Mouse (Mus musculus): ENCODE data around the gene Prpf8. TPM values are rescaled to one million over a fixed set of nuclear protein-coding genes. Genes with fewer than 3 reads are reported as not detected.

Gene Prpf8
- polyA plus RNA-seq (2015; fragmentation: Nextera tagmentation; extraction: Ambion mirVana) = 43.9 and 44.3 TPM in 2 replicates

DNA sequence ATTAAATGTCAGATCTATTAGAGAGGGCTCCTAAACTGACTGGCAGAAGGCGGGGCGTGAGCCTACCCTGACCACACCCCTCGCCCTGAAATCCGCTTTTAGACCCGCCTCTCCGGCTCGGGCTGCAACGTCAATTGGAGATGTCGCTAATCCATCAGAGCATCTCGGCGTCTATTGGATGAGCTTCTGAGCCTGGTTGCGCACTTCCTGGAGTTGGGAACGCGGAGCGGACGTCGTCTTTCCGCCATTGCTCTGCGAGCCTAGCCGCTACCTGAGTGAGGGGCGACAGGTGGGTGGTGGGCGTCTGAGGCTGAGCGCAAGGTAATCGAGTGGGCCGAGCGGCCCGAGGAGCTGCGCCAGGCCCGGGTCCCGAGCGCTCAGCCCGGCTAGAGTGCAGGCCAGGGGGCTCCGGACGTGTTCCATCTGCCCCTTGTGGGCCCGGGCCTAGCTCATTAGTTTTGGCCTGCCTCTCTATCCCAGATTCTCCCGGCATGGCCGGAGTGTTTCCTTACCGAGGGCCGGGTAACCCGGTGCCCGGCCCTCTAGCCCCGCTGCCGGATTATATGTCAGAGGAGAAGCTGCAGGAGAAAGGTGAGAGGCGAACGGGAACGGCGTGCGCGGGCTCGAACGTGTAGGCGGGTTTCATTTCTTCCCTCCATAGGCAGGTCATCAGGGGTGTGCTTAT lies at the start of gene Prpf8:
TSS of gene Prpf8 (plus strand) at position 216 of the 685 bp plus-strand sequence.
- Histone ChIP-seq H3K4me1 (peaks cover 17% of the 10 kb centered on the region), H3K9ac (replicated peaks) (peak within 1 kb of the TSS; percentile 94), H3K4me2 (peak within 1 kb of the TSS; percentile 96), H3K36me3 (peaks cover 28% of the 10 kb centered on the region), H3K9me3 (replicated peaks) (no peaks in the 10 kb centered on the region), H3K27me3 (replicated peaks) (no peaks in the 10 kb centered on the region; the same call in 1 of the 2 replicates), H3K27ac (replicated peaks) (peak within 1 kb of the TSS; percentile 81), H3K4me3 (replicated peaks) (peak within 1 kb of the TSS; percentile 76)
- under 1% methylated on average over 52 of the region's 52 CpGs for WGBS
- peak; percentile 100 for ATAC-seq (ENCODE audit: low FRiP score)

DNA sequence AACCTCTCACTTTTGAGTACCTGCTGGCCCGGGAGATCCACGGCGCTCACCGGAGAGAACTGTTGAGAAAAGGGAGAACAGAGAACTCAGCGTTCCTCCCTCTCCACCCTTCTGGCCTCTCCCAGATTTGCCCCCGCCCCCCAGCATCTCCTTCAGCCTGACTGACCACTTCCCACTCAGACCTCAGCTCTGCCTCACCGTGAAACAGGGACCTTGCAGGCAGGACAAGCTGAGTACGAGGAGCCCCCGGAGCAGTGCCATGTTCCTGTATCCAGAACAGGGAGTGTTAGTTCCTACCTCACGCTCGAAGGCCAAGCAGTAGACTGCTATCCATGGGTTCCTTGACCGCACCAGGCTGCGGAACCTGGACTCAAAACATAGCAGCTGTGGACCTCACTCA lies 48.4 kb upstream of the Prpf8 start:
- no peak for ATAC-seq (ENCODE audit: low FRiP score)
- peaks cover 22% of the 10 kb centered on the region for H3K36me3 ChIP-seq
- H3K27me3 ChIP-seq (replicated peaks) = no peaks in the 10 kb centered on the region
- H3K4me2 ChIP-seq = no peak overlapping the region
- no peak overlapping the region for H3K9ac ChIP-seq (replicated peaks)
- H3K27ac ChIP-seq (replicated peaks) = no peak overlapping the region
- H3K4me3 ChIP-seq (replicated peaks) = no peak overlapping the region
- H3K9me3 ChIP-seq (replicated peaks) = no peaks in the 10 kb centered on the region
- no peaks in the 10 kb centered on the region for H3K4me1 ChIP-seq
- WGBS = 88% methylated on average over 13 of the region's 13 CpGs

DNA sequence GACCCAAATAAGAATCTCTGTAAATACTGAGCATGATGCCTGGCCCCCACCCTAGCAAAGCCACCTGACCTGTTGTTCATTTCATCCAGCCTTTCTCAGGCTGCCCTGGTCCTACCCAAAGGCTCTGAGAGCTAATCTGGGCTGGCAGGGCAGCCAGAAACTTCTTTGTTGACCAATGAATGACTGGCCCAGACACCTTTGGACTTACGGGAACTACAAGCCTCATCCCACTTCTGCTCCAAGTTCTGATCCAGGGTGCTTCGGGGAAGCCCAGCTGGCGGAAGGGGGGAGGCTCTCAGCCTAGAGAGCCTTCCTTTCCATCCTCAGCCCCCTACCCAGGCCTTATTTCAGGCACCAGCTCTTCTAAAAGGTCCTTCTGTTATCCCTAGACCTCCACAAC lies 47.8 kb upstream of the Prpf8 start:
- Histone ChIP-seq H3K27me3 (replicated peaks) (no peaks in the 10 kb centered on the region), H3K9me3 (replicated peaks) (no peaks in the 10 kb centered on the region), H3K27ac (replicated peaks) (no peak overlapping the region), H3K36me3 (peaks cover 27% of the 10 kb centered on the region), H3K9ac (replicated peaks) (no peak overlapping the region), H3K4me1 (no peaks in the 10 kb centered on the region), H3K4me2 (no peak overlapping the region), H3K4me3 (replicated peaks) (no peak overlapping the region)
- no peak for ATAC-seq (ENCODE audit: low FRiP score)
- WGBS = 88% methylated on average over 3 of the region's 3 CpGs

DNA sequence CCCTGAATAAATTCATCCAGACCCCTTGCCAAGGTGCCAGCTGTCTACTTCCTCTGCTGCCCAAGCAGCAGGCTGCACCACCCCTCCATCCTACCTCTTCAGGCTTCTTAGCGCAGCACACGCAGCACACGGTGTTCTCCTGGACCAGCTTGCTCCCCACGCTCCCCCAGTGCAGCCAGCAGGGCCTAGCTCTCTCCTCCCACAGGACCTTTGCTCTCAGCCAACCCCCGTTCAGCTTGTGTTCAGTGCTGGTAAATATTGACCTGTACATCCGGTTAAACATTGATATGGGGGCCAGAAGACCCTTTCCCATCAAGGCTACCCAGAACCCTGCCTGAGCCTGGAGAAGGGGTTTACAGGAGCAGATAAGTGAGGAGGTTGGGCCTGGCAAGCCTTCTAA lies 47.3 kb upstream of the Prpf8 start, which contains the start of gene Serpinf2:
TSS of gene Serpinf2 (minus strand) at position 229 of the 400 bp plus-strand sequence.
- ATAC-seq (ENCODE audit: low FRiP score) = no peak

DNA sequence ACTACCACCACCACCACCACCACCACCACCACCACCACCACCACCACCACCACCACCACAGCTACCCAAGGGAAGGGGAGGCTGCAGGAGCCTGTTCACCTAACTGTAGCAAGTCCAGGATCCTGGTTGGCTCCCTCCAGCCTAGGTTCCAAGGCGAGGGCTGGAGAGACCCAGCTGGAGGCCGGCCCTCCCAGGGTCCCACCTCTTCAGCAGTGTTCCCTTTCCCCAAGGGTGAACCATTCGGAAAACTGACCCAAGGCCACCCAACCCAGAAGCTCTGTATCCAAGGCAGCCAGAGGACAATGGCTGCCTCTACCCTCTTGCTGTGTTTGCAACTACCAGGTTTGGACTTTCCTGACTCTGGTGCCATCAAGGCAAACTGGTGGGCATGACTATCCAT lies 46.7 kb upstream of the Prpf8 start:
- Histone ChIP-seq H3K27ac (replicated peaks) (no peak overlapping the region), H3K36me3 (peaks cover 31% of the 10 kb centered on the region), H3K9ac (replicated peaks) (no peak overlapping the region), H3K9me3 (replicated peaks) (no peaks in the 10 kb centered on the region), H3K4me1 (no peaks in the 10 kb centered on the region), H3K27me3 (replicated peaks) (no peaks in the 10 kb centered on the region), H3K4me3 (replicated peaks) (no peak overlapping the region), H3K4me2 (no peak overlapping the region)
- no peak for ATAC-seq (ENCODE audit: low FRiP score)
- 91% methylated on average over 3 of the region's 3 CpGs for WGBS

More for the DNA sequence above, 47.3 kb upstream of the Prpf8 start, which contains the start of gene Serpinf2:
- WGBS = 92% methylated on average over 6 of the region's 6 CpGs
- no peaks in the 10 kb centered on the region for H3K4me1 ChIP-seq
- H3K27me3 ChIP-seq (replicated peaks) = no peaks in the 10 kb centered on the region
- no peak within 1 kb of the TSS for H3K4me3 ChIP-seq (replicated peaks)
- no peak within 1 kb of the TSS for H3K4me2 ChIP-seq
- no peak within 1 kb of the TSS for H3K27ac ChIP-seq (replicated peaks)
- no peaks in the 10 kb centered on the region for H3K9me3 ChIP-seq (replicated peaks)
- H3K9ac ChIP-seq (replicated peaks) = no peak within 1 kb of the TSS
- peaks cover 29% of the 10 kb centered on the region for H3K36me3 ChIP-seq

DNA sequence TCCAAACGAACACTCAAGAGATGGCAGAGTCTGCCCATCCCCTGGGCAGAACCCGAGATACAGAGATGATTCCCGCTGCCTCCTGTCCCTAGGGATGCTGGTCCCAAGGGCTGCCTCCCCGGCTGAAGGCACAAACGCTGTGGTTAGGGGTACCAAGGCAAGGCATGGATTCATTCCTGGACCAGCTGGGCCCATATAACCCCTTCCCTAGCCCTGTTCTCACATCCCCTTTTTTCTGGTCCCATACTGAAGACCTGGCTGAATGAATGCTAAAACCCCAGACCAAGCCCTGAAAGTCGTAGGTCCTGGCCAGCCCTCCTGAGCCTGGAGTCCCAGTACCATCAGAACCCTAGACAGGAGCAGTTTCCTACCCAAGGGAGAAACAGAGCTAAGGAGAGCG lies 45.6 kb upstream of the Prpf8 start:
- Histone ChIP-seq H3K9me3 (replicated peaks) (no peaks in the 10 kb centered on the region), H3K4me1 (no peaks in the 10 kb centered on the region), H3K9ac (replicated peaks) (no peak overlapping the region), H3K4me3 (replicated peaks) (no peak overlapping the region), H3K27ac (replicated peaks) (no peak overlapping the region), H3K36me3 (peaks cover 42% of the 10 kb centered on the region), H3K4me2 (no peak overlapping the region), H3K27me3 (replicated peaks) (no peaks in the 10 kb centered on the region)
- 72% methylated on average over 7 of the region's 7 CpGs for WGBS
- ATAC-seq (ENCODE audit: low FRiP score) = no peak

DNA sequence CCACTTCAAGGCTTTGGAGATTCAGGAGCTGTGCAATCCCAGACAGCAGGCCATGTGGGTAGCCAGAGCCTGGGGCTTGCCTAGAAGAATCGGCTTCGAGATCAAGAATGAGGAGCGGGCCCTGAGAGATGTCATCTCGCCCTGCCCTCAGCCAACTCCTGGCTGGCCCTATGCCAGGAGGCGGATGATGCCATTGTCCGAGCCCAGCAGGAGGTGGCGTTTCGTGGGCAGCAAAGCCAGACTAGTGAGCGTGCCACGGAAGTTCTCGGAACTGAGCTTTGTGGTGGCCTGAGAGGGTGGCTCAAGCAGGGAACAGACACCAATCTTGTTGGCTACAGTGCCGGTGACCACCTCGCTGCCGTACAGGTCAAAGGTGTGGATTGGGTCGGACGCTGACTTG lies 45.0 kb upstream of the Prpf8 start:
- Histone ChIP-seq H3K27me3 (replicated peaks) (no peaks in the 10 kb centered on the region), H3K9me3 (replicated peaks) (no peaks in the 10 kb centered on the region), H3K4me1 (no peaks in the 10 kb centered on the region), H3K4me3 (replicated peaks) (no peak overlapping the region), H3K4me2 (no peak overlapping the region), H3K27ac (replicated peaks) (no peak overlapping the region), H3K9ac (replicated peaks) (no peak overlapping the region), H3K36me3 (peaks cover 44% of the 10 kb centered on the region)
- no peak for ATAC-seq (ENCODE audit: low FRiP score)
- WGBS = 75% methylated on average over 16 of the region's 16 CpGs

DNA sequence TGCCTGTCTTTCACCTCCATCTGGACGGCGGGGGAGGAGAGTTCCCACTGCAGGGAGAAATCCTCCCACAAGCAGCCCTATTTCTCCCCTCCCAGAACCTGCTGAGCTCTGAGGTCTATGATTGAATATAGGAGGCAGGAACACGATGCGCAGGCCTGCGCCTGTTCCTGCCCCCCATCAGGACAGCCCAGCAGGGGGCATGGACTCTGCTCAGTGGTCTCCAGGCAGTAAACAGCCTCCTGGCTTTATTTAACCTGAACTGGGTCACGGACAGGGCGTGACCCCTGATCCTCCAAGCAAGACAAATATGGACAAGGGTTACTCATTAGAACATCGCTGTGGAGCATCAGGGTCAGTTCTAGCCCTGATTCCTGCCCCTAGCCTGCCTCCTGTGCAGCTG lies 42.9 kb upstream of the Prpf8 start:
- Histone ChIP-seq H3K4me2 (no peak overlapping the region), H3K9ac (replicated peaks) (no peak overlapping the region), H3K36me3 (peaks cover 65% of the 10 kb centered on the region), H3K4me3 (replicated peaks) (no peak overlapping the region), H3K4me1 (no peaks in the 10 kb centered on the region), H3K27ac (replicated peaks) (no peak overlapping the region), H3K27me3 (replicated peaks) (no peaks in the 10 kb centered on the region), H3K9me3 (replicated peaks) (no peaks in the 10 kb centered on the region)
- no peak for ATAC-seq (ENCODE audit: low FRiP score)
- 47% methylated on average over 8 of the region's 8 CpGs for WGBS

DNA sequence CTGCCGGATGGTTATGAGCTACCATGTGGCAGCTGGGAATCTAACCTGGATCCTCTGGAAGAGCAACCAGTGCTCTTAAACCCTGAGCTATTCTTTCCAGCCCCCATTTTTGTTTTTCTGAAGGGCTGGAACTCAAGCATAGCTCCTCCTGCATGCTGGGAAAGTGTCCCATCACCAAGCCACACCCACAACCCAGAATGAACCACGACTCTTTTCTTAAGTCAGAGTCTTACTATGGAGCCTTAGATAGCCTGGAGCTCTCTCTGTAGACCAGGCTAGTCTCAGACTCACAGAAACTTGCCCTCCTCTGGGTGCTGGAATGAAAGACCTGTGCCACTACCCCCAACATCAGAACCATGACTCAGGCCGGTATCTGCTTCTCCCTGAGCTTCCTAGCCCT lies 38.0 kb upstream of the Prpf8 start:
- no peaks in the 10 kb centered on the region for H3K27me3 ChIP-seq (replicated peaks)
- H3K36me3 ChIP-seq = peaks cover 56% of the 10 kb centered on the region
- H3K4me2 ChIP-seq = no peak overlapping the region
- H3K4me1 ChIP-seq = peaks cover 34% of the 10 kb centered on the region
- no peak for ATAC-seq (ENCODE audit: low FRiP score)
- WGBS = 81% methylated on average over 3 of the region's 3 CpGs
- no peak overlapping the region for H3K9ac ChIP-seq (replicated peaks)
- no peak overlapping the region for H3K27ac ChIP-seq (replicated peaks)
- H3K9me3 ChIP-seq (replicated peaks) = no peaks in the 10 kb centered on the region
- H3K4me3 ChIP-seq (replicated peaks) = no peak overlapping the region

DNA sequence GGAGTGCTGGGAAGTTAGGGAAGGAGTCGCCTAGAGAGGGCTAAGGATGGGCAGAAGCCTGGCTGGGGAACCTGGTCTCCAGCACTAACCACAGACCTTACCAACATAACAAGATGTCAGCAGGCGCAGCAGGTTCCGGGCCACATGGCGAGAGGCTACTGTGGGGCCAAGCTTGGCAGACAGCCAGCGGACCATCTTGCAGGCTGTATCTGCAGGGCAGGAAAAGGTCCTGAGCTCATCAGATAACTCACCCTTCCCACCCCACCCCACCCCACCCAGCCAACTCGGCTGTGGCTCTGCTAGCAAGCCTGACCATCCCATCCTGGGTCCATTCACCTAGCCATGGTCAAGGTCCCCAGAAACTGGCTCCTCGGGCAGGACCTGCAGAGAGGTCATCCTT lies 36.9 kb upstream of the Prpf8 start:
- no peak overlapping the region for H3K4me3 ChIP-seq (replicated peaks)
- H3K4me1 ChIP-seq = peaks cover 42% of the 10 kb centered on the region
- H3K9ac ChIP-seq (replicated peaks) = no peak overlapping the region
- WGBS = 77% methylated on average over 7 of the region's 7 CpGs
- peaks cover 52% of the 10 kb centered on the region for H3K36me3 ChIP-seq
- H3K27me3 ChIP-seq (replicated peaks) = no peaks in the 10 kb centered on the region
- ATAC-seq (ENCODE audit: low FRiP score) = no peak
- H3K4me2 ChIP-seq = no peak overlapping the region
- H3K27ac ChIP-seq (replicated peaks) = no peak overlapping the region
- no peaks in the 10 kb centered on the region for H3K9me3 ChIP-seq (replicated peaks)

DNA sequence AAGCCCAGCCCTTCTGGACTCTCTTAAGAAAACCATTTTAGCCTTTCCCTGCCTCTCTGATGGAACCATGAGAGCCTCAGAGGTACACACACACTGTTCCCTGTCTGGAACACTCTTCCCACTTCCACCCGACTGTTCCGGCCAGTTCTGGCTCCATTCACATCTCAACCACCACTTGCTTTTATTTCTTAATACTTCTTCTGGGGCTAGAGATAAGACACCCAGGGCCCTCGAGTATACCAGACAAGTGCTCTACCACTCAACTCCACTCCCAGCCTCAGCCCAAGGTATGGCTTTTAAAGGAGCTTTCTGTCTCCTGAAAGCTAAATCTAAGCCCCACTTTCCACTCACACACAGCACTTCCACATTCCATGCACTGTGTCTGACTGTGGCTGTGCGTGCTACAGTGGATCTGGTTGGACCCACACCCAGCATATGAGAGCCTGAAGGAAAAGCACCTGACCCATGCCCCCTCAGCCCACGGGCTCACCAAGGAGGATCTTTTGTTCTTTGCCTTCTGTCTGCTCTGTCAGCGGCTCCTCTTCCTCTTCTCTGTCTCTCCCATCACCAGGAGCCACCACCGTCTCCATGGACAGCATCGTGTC lies 36.2 kb upstream of the Prpf8 start:
- no peak overlapping the region for H3K4me2 ChIP-seq
- no peak overlapping the region for H3K27ac ChIP-seq (replicated peaks)
- peaks cover 46% of the 10 kb centered on the region for H3K36me3 ChIP-seq
- H3K4me3 ChIP-seq (replicated peaks) = no peak overlapping the region
- WGBS = 87% methylated on average over 8 of the region's 8 CpGs
- H3K4me1 ChIP-seq = peaks cover 49% of the 10 kb centered on the region
- no peaks in the 10 kb centered on the region for H3K27me3 ChIP-seq (replicated peaks)
- no peak for ATAC-seq (ENCODE audit: low FRiP score)
- H3K9me3 ChIP-seq (replicated peaks) = no peaks in the 10 kb centered on the region
- no peak overlapping the region for H3K9ac ChIP-seq (replicated peaks)

DNA sequence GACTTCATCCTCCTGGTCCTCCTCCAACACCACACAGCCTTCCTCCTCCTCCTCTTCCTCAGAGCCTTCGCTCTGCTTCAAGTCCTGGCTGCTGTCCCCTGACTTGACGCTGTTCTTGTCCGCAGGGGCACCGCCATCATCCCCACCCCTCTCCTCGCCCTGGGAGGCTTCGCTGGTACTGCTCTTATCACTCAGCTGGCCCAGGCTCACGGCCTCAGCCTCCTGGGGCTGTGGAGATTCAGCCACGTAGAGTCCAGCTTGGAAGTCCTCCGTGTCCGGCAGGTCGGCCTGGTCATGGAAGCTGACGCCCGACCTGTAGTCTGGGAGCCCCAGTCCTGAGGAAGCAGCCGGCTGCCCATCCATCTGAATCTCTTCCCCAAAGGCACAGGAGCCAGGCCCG lies 35.7 kb upstream of the Prpf8 start:
- Histone ChIP-seq H3K27me3 (replicated peaks) (no peaks in the 10 kb centered on the region), H3K9me3 (replicated peaks) (no peaks in the 10 kb centered on the region), H3K36me3 (peaks cover 40% of the 10 kb centered on the region), H3K4me2 (no peak overlapping the region), H3K4me1 (peaks cover 50% of the 10 kb centered on the region), H3K4me3 (replicated peaks) (no peak overlapping the region), H3K27ac (replicated peaks) (no peak overlapping the region), H3K9ac (replicated peaks) (no peak overlapping the region)
- 89% methylated on average over 15 of the region's 15 CpGs for WGBS
- no peak for ATAC-seq (ENCODE audit: low FRiP score)

Measured in neural tube, embryonic 15.5 days (tissue).